ENCODE assay signal across 8 mouse cellular contexts in the genomic region with DNA sequence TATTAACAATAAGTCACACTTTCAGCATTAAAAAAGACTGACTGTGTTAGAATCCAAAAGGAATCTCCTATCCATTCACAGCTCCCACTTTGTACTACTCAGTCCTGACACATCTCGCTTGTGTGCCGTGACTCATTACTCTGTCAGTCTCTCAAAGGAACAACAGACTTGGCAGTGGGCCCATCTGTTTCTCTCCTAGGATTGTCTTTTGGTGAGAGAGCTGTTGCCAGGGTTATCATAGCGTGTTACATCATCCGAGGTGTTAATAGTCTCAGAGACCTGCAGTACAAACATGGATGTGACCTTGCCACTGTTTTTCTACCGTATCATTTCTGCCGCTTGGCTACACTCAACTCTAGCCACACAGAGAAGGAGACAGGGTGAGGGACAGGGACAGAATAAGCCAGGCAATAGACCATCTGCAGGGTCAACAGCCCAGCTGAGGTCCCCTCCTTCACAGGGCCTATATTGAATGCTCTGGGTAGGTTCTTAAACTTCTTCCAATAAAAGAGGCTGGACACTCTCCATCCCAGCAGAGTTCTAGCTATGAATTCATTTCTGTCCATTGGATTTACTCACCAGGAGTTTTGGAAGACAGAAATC.
DNase-seq lines count a peak whose midpoint lies in the region; ATAC-seq and TF ChIP-seq lines count a peak whose summit lies in the region.

No protein-coding gene starts in this region.

- H3K27me3 ChIP-seq in heart, embryonic 12.5 days (replicated peaks) = peaks cover 43% of the 10 kb centered on the region
- H3K27me3 ChIP-seq in midbrain, embryonic 11.5 days (ENCODE audit: control insufficient read depth, insufficient read depth, low read length) = no peaks in the 10 kb centered on the region
- no peaks in the 10 kb centered on the region for H3K27me3 ChIP-seq in midbrain, embryonic 10.5 days (ENCODE audit: low read depth, poor library complexity, severe bottlenecking)
- no peaks in the 10 kb centered on the region for H3K27me3 ChIP-seq in midbrain, postnatal 0 days (ENCODE audit: insufficient read depth, low read length)

- H3K36me3 ChIP-seq in heart, embryonic 12.5 days = no peaks in the 10 kb centered on the region
- no peaks in the 10 kb centered on the region for H3K36me3 ChIP-seq in midbrain, embryonic 11.5 days (ENCODE audit: control insufficient read depth, insufficient read depth, low read length)
- H3K36me3 ChIP-seq in midbrain, embryonic 10.5 days = no peaks in the 10 kb centered on the region
- H3K36me3 ChIP-seq in midbrain, postnatal 0 days (ENCODE audit: insufficient read depth, low read length) = no peaks in the 10 kb centered on the region

- peaks cover 8% of the 10 kb centered on the region; the same call in 1 of the 2 replicates for H3K4me1 ChIP-seq in heart, embryonic 12.5 days (replicated peaks)
- H3K4me1 ChIP-seq in midbrain, embryonic 11.5 days (ENCODE audit: control insufficient read depth, insufficient read depth, low read length) = no peaks in the 10 kb centered on the region
- H3K4me1 ChIP-seq in midbrain, embryonic 10.5 days = peaks cover 5% of the 10 kb centered on the region; the same call in 1 of the 2 replicates
- H3K4me1 ChIP-seq in midbrain, postnatal 0 days (ENCODE audit: insufficient read depth, low read length) = no peaks in the 10 kb centered on the region

- no peak for TF ChIP-seq CTCF in midbrain, postnatal 0 days (IDR thresholded peaks at IDR 0.05)

- no peaks in the 10 kb centered on the region for H3K9me3 ChIP-seq in heart, embryonic 12.5 days (replicated peaks)
- H3K9me3 ChIP-seq in midbrain, embryonic 11.5 days (ENCODE audit: control insufficient read depth, low read length) = no peaks in the 10 kb centered on the region
- H3K9me3 ChIP-seq in midbrain, embryonic 10.5 days (replicated peaks) = no peaks in the 10 kb centered on the region
- H3K9me3 ChIP-seq in midbrain, postnatal 0 days (ENCODE audit: low read length) = no peaks in the 10 kb centered on the region

- no peak overlapping the region for H3K9ac ChIP-seq in heart, embryonic 12.5 days
- no peak overlapping the region for H3K9ac ChIP-seq in midbrain, embryonic 11.5 days (ENCODE audit: low read length)
- no peak overlapping the region for H3K9ac ChIP-seq in midbrain, postnatal 0 days (replicated peaks; ENCODE audit: low read length, poor library complexity, severe bottlenecking)

- H3K4me2 ChIP-seq in heart, embryonic 12.5 days = no peak overlapping the region
- H3K4me2 ChIP-seq in midbrain, embryonic 11.5 days = no peak overlapping the region
- H3K4me2 ChIP-seq in midbrain, postnatal 0 days (ENCODE audit: low read depth, low read length, poor library complexity, severe bottlenecking) = no peak overlapping the region

- no peak overlapping the region for H3K27ac ChIP-seq in heart, embryonic 12.5 days (ENCODE audit: poor library complexity, severe bottlenecking)
- no peak overlapping the region for H3K27ac ChIP-seq in midbrain, embryonic 11.5 days (ENCODE audit: low read depth, low read length)
- H3K27ac ChIP-seq in midbrain, embryonic 10.5 days (replicated peaks) = no peak overlapping the region
- no peak overlapping the region for H3K27ac ChIP-seq in midbrain, postnatal 0 days (ENCODE audit: low read depth, low read length)

- no peak overlapping the region for H3K4me3 ChIP-seq in heart, embryonic 12.5 days
- no peak overlapping the region for H3K4me3 ChIP-seq in midbrain, embryonic 11.5 days (ENCODE audit: low read depth, low read length)
- H3K4me3 ChIP-seq in midbrain, embryonic 10.5 days = no peak overlapping the region
- no peak overlapping the region for H3K4me3 ChIP-seq in midbrain, postnatal 0 days (ENCODE audit: low read depth, low read length)

- WGBS in heart, embryonic 12.5 days = 31% methylated on average over 6 of the region's 6 CpGs
- 76% methylated on average over 6 of the region's 6 CpGs for WGBS in midbrain, embryonic 11.5 days
- WGBS in midbrain, embryonic 10.5 days = 92% methylated on average over 6 of the region's 6 CpGs
- 32% methylated on average over 6 of the region's 6 CpGs for WGBS in midbrain, postnatal 0 days

- DNase-seq in heart, adult 18-20 months = peak; percentile 4 to 16
- DNase-seq in midbrain, embryonic 11.5 days (ENCODE audit: low spot score, missing footprints) = peak; percentile 83
- no peak for DNase-seq in midbrain, embryonic 10.5 days (ENCODE audit: low spot score)
- peak; percentile 7 to 12 for DNase-seq in frontal cortex, postnatal 14 days (ENCODE audit: low spot score in 2 of 2)
- peak; percentile 65 for DNase-seq in midbrain, postnatal 0 days (ENCODE audit: low spot score)
- no peak for DNase-seq in gastrocnemius, adult 8-10 months (ENCODE audit: low spot score in 2 of 2)
- DNase-seq in natural killer cell, adult 2 months (ENCODE audit: low spot score in 2 of 2) = no peak

- no peak for ATAC-seq in heart, embryonic 12.5 days (ENCODE audit: insufficient number of reproducible peaks, low FRiP score)
- ATAC-seq in midbrain, embryonic 11.5 days (ENCODE audit: low FRiP score) = peak; percentile 58
- ATAC-seq in midbrain, postnatal 0 days (ENCODE audit: low FRiP score) = no peak

Comparison
In these comparisons a context has a peak if more than half of its experiments do, and no peak if none do; other contexts are left out.
1. DNase-seq: peak in heart, adult 18-20 months (2 of 2), midbrain, embryonic 11.5 days (single experiment), frontal cortex, postnatal 14 days (2 of 2) and midbrain, postnatal 0 days (single experiment); none in midbrain, embryonic 10.5 days (single experiment), gastrocnemius, adult 8-10 months (0 of 2) and natural killer cell, adult 2 months (0 of 2).